In the genomic region with DNA sequence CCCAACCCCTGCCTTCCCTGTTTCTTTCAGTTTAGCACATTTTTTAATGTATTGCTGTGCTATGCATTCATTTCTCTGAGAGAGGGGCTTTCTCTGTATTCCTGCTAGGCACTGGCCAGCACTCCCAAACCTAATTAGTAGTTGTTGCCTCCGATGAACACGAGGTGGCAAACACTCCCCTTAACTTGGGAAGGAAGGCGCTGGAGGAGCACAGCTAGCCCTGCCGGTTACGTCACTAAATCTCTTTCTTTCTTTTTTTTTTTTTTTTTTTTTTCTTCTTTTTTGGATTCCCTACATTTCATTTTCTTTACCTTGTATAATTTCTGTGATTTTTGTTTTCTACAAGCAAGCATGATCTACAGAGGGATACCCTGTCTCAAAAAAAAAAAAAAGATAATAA, we compare ENCODE assay signal across 8 mouse cellular contexts. TPM values are rescaled to one million over a fixed set of nuclear protein-coding genes. Genes with fewer than 3 reads are reported as not detected.
DNase-seq lines count a peak whose midpoint lies in the region; ATAC-seq and TF ChIP-seq lines count a peak whose summit lies in the region.
"Had no signal": no experiment of that assay in that cellular context is flagged by ENCODE, and none has a peak within 500 bp of the region (broad histone marks: within the 10 kb centered on the region; RNA-seq: fewer than 3 reads in every experiment).

No protein-coding gene starts in this region.

- H3K36me3 ChIP-seq in kidney, adult 2 months (ENCODE audit: control insufficient read depth, insufficient read depth, low read length) = no peaks in the 10 kb centered on the region
- H3K36me3 ChIP-seq in G1E (replicated peaks) = no peaks in the 10 kb centered on the region
- no peaks in the 10 kb centered on the region for H3K36me3 ChIP-seq in intestine, embryonic 14.5 days (ENCODE audit: control insufficient read depth, insufficient read depth, low read length)
- H3K36me3 ChIP-seq in stomach, embryonic 14.5 days (ENCODE audit: control insufficient read depth, insufficient read depth, low read length) = no peaks in the 10 kb centered on the region

- H3K9me3 ChIP-seq in G1E (replicated peaks) = no peaks in the 10 kb centered on the region
- no peaks in the 10 kb centered on the region for H3K9me3 ChIP-seq in intestine, embryonic 14.5 days (ENCODE audit: control insufficient read depth, low read length)
- H3K9me3 ChIP-seq in stomach, embryonic 14.5 days (ENCODE audit: control insufficient read depth, low read depth, low read length) = no peaks in the 10 kb centered on the region
- H3K9me3 ChIP-seq: megakaryocyte, embryonic 14.5 days had no signal

- peak; percentile 68 for TF ChIP-seq CTCF in kidney, adult 2 months (conservative IDR thresholded peaks at IDR 0.05; ENCODE audit: insufficient read depth, insufficient read length, low read depth, low read length)
- no peak for TF ChIP-seq CTCF in G1E (IDR thresholded peaks at IDR 0.05; ENCODE audit: low read depth, low read length)
- TF ChIP-seq CTCF in bone marrow, adult 2 months (IDR thresholded peaks at IDR 0.05; ENCODE audit: control insufficient read depth, insufficient read depth, low read length) = peak; percentile 30; the same call in 1 of the 2 replicates

- TF ChIP-seq POLR2A in kidney, adult 2 months (IDR thresholded peaks at IDR 0.05; ENCODE audit: low read depth, low read length) = no peak
- no peak for TF ChIP-seq POLR2A in bone marrow, adult 2 months (IDR thresholded peaks at IDR 0.05; ENCODE audit: borderline replicate concordance, control insufficient read depth, low read depth, low read length)

- H3K4me3 ChIP-seq in kidney, adult 2 months (ENCODE audit: insufficient read depth, low read depth, low read length) = no peak overlapping the region
- H3K4me3 ChIP-seq in G1E (ENCODE audit: low read depth, low read length) = no peak overlapping the region
- no peak overlapping the region for H3K4me3 ChIP-seq in bone marrow, adult 2 months (replicated peaks; ENCODE audit: control insufficient read depth, low read depth, low read length)
- H3K4me3 ChIP-seq in intestine, embryonic 14.5 days (ENCODE audit: low read depth, low read length) = no peak overlapping the region
- no peak overlapping the region for H3K4me3 ChIP-seq in stomach, embryonic 14.5 days (ENCODE audit: low read depth, low read length)
- H3K4me3 ChIP-seq: megakaryocyte, embryonic 14.5 days had no signal

- no peak for ATAC-seq in G1E (ENCODE audit: extremely low read depth, insufficient number of reproducible peaks, low FRiP score, poor library complexity, severe bottlenecking)
- ATAC-seq in intestine, embryonic 14.5 days (replicated peaks; ENCODE audit: low FRiP score, low TSS enrichment, low read depth) = peak; percentile 77; the same call in 1 of the 2 replicates
- ATAC-seq in stomach, embryonic 14.5 days (ENCODE audit: insufficient number of reproducible peaks, insufficient read depth, low FRiP score, low read depth) = peak; percentile 73

- no peak overlapping the region for H3K9ac ChIP-seq in intestine, embryonic 14.5 days (ENCODE audit: low read length)
- H3K9ac ChIP-seq in stomach, embryonic 14.5 days (replicated peaks; ENCODE audit: low read depth, low read length) = no peak overlapping the region

- DNase-seq in kidney, adult 2 months = peak; percentile 57
- no peak for DNase-seq in kidney, adult 11 months
- DNase-seq in G1E (ENCODE audit: low spot score) = peak; percentile 52
- DNase-seq in intestine, embryonic 14.5 days (ENCODE audit: low spot score) = no peak
- DNase-seq in lung, adult 18-20 months = peak; percentile 65 to 73

- no peaks in the 10 kb centered on the region for H3K4me1 ChIP-seq in kidney, adult 2 months (ENCODE audit: control insufficient read depth, insufficient read depth, low read length)
- H3K4me1 ChIP-seq in G1E (ENCODE audit: insufficient read depth, low read depth, low read length) = peaks cover 79% of the 10 kb centered on the region
- no peaks in the 10 kb centered on the region; the same call in 1 of the 2 replicates for H3K4me1 ChIP-seq in bone marrow, adult 2 months (ENCODE audit: control insufficient read depth, insufficient read depth, low read length)
- H3K4me1 ChIP-seq in intestine, embryonic 14.5 days (replicated peaks; ENCODE audit: control insufficient read depth, insufficient read depth, low read length) = peaks cover 9% of the 10 kb centered on the region; the same call in 1 of the 2 replicates
- 0 out of 2 replicates have a peak, but pooled peaks cover 9% of the 10 kb centered on the region for H3K4me1 ChIP-seq in stomach, embryonic 14.5 days (ENCODE audit: control insufficient read depth, insufficient read depth, low read length)

- no peak overlapping the region for H3K4me2 ChIP-seq in intestine, embryonic 14.5 days (ENCODE audit: low read length)
- H3K4me2 ChIP-seq in stomach, embryonic 14.5 days (replicated peaks; ENCODE audit: low read depth, low read length) = no peak overlapping the region

- H3K27me3 ChIP-seq in kidney, adult 2 months (replicated peaks; ENCODE audit: control insufficient read depth, insufficient read depth, low read length) = no peaks in the 10 kb centered on the region
- H3K27me3 ChIP-seq in G1E (ENCODE audit: insufficient read depth, low read length) = no peaks in the 10 kb centered on the region
- no peaks in the 10 kb centered on the region for H3K27me3 ChIP-seq in intestine, embryonic 14.5 days (replicated peaks; ENCODE audit: control insufficient read depth, insufficient read depth, low read length)
- H3K27me3 ChIP-seq in stomach, embryonic 14.5 days (ENCODE audit: control insufficient read depth, insufficient read depth, low read length) = no peaks in the 10 kb centered on the region

- H3K27ac ChIP-seq in kidney, adult 2 months (ENCODE audit: insufficient read depth, low read depth, low read length) = no peak overlapping the region
- H3K27ac ChIP-seq in bone marrow, adult 2 months (ENCODE audit: control insufficient read depth, insufficient read depth, low read depth, low read length, poor library complexity) = no peak overlapping the region
- peak overlapping the region; percentile 64; the same call in 1 of the 2 replicates for H3K27ac ChIP-seq in intestine, embryonic 14.5 days (ENCODE audit: low read depth)
- H3K27ac ChIP-seq in stomach, embryonic 14.5 days (ENCODE audit: low read length) = 0 out of 2 replicates have a peak overlapping the region, but pooled peaks have one; percentile 21

- WGBS in kidney, adult 2 months = 5% methylated on average over 5 of the region's 5 CpGs
- WGBS in bone marrow, adult 2 months = under 1% methylated on average over 5 of the region's 5 CpGs
- 2% methylated on average over 5 of the region's 5 CpGs for WGBS in intestine, embryonic 14.5 days
- WGBS in stomach, embryonic 14.5 days = under 1% methylated on average over 5 of the region's 5 CpGs

RNA-seq across cellular contexts. Expression of gene BC017158, which starts 6.9 kb away (rescaled TPM):
- 29.4 and 37.8 TPM in 2 replicates for polyA plus RNA-seq in kidney, adult 2 months (2012; rRNA removed)
- total RNA-seq in G1E (2014; fragmentation: Nextera tagmentation) (89.4 and 93.4 TPM in 2 replicates), G1E (2017) (26.8 and 35.3 TPM in 2 replicates)
- polyA plus RNA-seq in G1E (2012) = 31.7 and 33.5 TPM in 2 replicates
- 20.0 and 37.3 TPM in 2 replicates for polyA plus RNA-seq in bone marrow, adult 2 months (2011; ENCODE audit: insufficient read depth, insufficient read length, low replicate concordance, missing spikeins)
- polyA plus RNA-seq in intestine, embryonic 14.5 days (2014; fragmentation: Nextera tagmentation; extraction: Ambion mirVana) = 49.5 and 51.0 TPM in 2 replicates
- polyA plus RNA-seq in stomach, embryonic 14.5 days (2014; fragmentation: Nextera tagmentation; extraction: Ambion mirVana) = 36.8 and 42.8 TPM in 2 replicates

RNA-seq across cellular contexts. Expression of gene Slc5a2, which starts 39.5 kb away (rescaled TPM):
- polyA plus RNA-seq in kidney, adult 2 months (2012; rRNA removed) = 1,002 and 1,068 TPM in 2 replicates
- not detected in 2 replicates for total RNA-seq in G1E (2014; fragmentation: Nextera tagmentation)
- total RNA-seq in G1E (2017) = 0.55 TPM in 1 of 2 replicates, not detected in the other
- 0.05 TPM in 1 of 2 replicates, not detected in the other for polyA plus RNA-seq in G1E (2012)
- 2.0 and 3.6 TPM in 2 replicates for polyA plus RNA-seq in bone marrow, adult 2 months (2011; ENCODE audit: insufficient read depth, insufficient read length, low replicate concordance, missing spikeins)
- 0.15 TPM in 1 of 2 replicates, not detected in the other for polyA plus RNA-seq in intestine, embryonic 14.5 days (2014; fragmentation: Nextera tagmentation; extraction: Ambion mirVana)
- 1.00 and 2.5 TPM in 2 replicates for polyA plus RNA-seq in stomach, embryonic 14.5 days (2014; fragmentation: Nextera tagmentation; extraction: Ambion mirVana)

RNA-seq across cellular contexts. Expression of gene Tgfb1i1, which starts 58.3 kb away (rescaled TPM):
- 15.1 and 16.1 TPM in 2 replicates for polyA plus RNA-seq in kidney, adult 2 months (2012; rRNA removed)
- 0.34 TPM in 1 of 2 replicates, not detected in the other for total RNA-seq in G1E (2014; fragmentation: Nextera tagmentation)
- 0.11 TPM in 1 of 2 replicates, not detected in the other for total RNA-seq in G1E (2017)
- polyA plus RNA-seq in G1E (2012) = 0.05 TPM in 1 of 2 replicates, not detected in the other
- 13.9 and 22.2 TPM in 2 replicates for polyA plus RNA-seq in bone marrow, adult 2 months (2011; ENCODE audit: insufficient read depth, insufficient read length, low replicate concordance, missing spikeins)
- polyA plus RNA-seq in intestine, embryonic 14.5 days (2014; fragmentation: Nextera tagmentation; extraction: Ambion mirVana) = 178 and 179 TPM in 2 replicates
- polyA plus RNA-seq in stomach, embryonic 14.5 days (2014; fragmentation: Nextera tagmentation; extraction: Ambion mirVana) = 203 and 205 TPM in 2 replicates

Comparison
In these comparisons a context has a peak if more than half of its experiments do, and no peak if none do; other contexts are left out.
1. DNase-seq: peak in kidney, adult 2 months (single experiment), G1E (single experiment) and lung, adult 18-20 months (2 of 2); none in kidney, adult 11 months (single experiment) and intestine, embryonic 14.5 days (single experiment).
2. H3K27ac ChIP-seq: peak in intestine, embryonic 14.5 days (single experiment) and stomach, embryonic 14.5 days (single experiment); none in kidney, adult 2 months (single experiment) and bone marrow, adult 2 months (single experiment).
3. RNA of gene Slc5a2, which starts 39.5 kb away (polyA plus RNA-seq): 1,002 to 1,068 TPM in kidney, adult 2 months; 2.0 to 3.6 TPM in bone marrow, adult 2 months, 1.00 to 2.5 TPM in stomach, embryonic 14.5 days, 0.05 TPM in G1E and 0.15 TPM in intestine, embryonic 14.5 days; every median in the first group is over 100 times any median in the second.
4. RNA of gene Tgfb1i1, which starts 58.3 kb away (polyA plus RNA-seq): 203 to 205 TPM in stomach, embryonic 14.5 days, 178 to 179 TPM in intestine, embryonic 14.5 days, 13.9 to 22.2 TPM in bone marrow, adult 2 months and 15.1 to 16.1 TPM in kidney, adult 2 months; 0.05 TPM in G1E; every median in the first group is over 10 times any median in the second.